Mouse (Mus musculus) right cerebral cortex, postnatal 14 days (tissue): ENCODE measurements at regions not wholly inside any gene's neighbourhood (a gene's known extent, or its start where the extent isn't known, plus 50 kb on each side); places are given as distances from the start of the nearest gene placed in this dataset.

Experiments used
- DNase-seq: peaks from one replicate; pipeline ENCODE4 v3.0.0; 2022

DNA sequence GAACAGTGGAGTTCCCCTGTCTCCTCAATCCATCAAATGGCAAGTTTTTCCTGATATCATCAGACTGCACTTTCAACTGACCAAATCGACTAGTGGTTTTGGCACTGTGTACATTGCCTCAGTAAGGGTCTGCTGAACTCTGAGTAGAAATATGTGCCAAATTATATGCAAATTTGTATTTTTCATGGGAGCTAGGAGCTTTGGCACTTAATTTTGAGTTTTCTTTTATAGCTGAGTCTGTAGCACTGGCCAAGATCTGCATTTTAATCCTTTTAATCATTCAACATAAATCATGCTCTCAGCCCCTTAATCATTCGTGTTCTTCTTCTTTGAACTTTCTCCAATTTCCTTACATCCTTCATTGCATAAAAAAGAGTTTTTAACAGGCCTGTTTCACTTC is 1678.5 kb upstream of the 5930422O12Rik start:
- DNase-seq: no peak

DNA sequence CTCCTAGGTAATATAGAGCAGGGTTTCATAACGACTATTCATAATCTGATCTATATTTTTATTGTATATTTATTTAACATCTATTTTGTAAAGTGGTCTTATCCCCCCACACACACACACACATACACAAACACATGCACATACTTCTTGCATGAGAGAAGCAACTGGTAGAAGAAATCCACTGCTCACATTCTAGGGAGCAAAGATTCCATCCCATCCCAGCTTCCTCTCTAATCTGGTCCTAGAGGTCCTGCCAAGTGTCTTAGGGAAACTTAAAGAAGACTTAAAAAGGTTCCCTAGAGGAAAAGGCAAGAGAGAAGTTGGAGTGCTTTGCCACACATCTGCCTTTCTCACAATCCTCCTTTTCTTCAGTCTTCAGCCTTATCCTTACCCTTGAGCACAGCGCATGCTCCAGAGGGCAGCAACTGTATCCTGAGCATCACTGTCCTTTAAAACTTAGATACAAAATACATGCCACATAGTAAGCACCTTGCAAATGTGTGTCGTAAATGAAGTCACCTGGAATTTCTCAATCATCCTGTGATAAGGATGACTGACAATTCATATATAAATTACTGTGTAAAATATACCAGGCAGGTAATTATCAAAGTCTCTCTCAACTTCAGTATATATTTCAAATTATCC is 1677.9 kb upstream of the 5930422O12Rik start:
- DNase-seq: no peak

DNA sequence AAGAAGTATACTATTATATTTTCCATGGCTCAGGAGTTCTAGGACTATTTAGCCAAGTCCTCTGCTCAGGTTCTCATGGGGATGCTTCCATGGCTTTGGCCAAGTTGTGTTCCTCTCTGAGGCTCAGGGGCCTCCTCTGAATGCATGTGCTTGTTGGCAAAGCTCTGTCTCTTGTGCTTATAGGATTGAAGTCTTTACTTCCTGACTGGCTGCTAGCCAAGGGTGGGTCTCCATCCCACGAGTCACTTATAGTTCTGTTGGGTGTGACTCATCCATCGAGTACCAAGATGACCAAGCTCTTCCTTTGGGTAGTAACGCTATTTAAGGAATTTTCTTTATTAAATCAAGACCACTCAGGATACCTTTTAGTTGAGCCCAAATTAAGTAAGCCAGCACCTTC is 1672.8 kb upstream of the 5930422O12Rik start:
- no peak for DNase-seq

DNA sequence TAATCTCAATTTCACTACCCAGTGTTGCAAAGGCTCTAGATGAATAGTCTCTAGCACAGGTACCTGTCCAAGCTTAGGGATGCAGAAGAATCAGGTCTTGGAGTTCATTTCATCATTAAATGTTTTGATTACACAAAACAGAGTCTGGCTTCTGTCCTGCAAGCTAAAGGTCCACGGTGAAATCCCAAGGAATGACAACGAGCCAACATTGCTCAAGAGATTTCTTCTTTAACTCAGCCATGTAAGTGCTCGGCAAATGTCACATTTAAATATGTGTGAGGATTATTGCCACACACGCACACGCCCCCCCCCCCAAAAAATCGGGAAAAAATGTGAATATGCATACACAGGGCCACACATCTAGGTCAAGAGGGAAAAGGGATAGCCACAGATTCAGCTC is 1666.4 kb upstream of the 5930422O12Rik start:
- DNase-seq: no peak
